Mouse (Mus musculus): Measurements from ENCODE around the gene Hivep2.

DNA sequence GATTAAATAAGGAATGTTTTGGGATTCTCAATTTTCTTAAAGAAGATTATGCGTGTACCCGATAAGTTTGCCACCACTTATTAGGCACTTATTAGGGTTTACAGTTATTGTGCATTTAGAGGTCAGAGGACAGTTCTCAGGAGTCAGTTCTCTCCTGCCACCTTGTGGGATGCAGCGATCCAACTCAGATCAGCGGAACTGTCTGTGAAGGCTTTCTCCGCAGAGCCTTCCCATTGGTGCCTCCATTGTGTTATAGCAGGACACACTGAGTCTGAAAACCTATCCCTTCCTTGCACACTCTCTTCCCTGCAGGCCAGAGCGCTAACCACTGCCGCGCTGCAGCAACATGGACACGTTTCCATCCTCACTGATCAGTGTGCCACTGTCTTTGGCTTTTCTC lies 123.6 kb downstream of the Hivep2 start:
- TF ChIP-seq GATA1 (IDR thresholded peaks at IDR 0.05; ENCODE audit: borderline replicate concordance, low read length) (no peak), FLI1 (IDR thresholded peaks at IDR 0.05; ENCODE audit: low read length) (no peak)
